ENCODE assay signal across 18 mouse cellular contexts in genomic region chr1:126765506-126766170, GRCm38 (mm10).
A peak's percentile ranks its signal among the peaks of the same experiment; 100 is the strongest.
DNase-seq lines count a peak whose midpoint lies in the region; ATAC-seq and TF ChIP-seq lines count a peak whose summit lies in the region.
"Had no signal": no experiment of that assay in that cellular context is flagged by ENCODE, and none has a peak within 500 bp of the region (broad histone marks: within the 10 kb centered on the region; RNA-seq: fewer than 3 reads in every experiment).

No protein-coding gene starts in this region.

- H3K4me2 ChIP-seq in hindbrain, embryonic 11.5 days (replicated peaks; ENCODE audit: low read depth, low read length), result no peak overlapping the region
- no peak overlapping the region for H3K4me2 ChIP-seq in hindbrain, postnatal 0 days (ENCODE audit: low read depth, low read length)
- H3K4me2 ChIP-seq in midbrain, postnatal 0 days (ENCODE audit: low read depth, low read length, poor library complexity, severe bottlenecking), result no peak overlapping the region

- H3K27me3 ChIP-seq in hindbrain, embryonic 10.5 days (ENCODE audit: insufficient read depth, poor library complexity, severe bottlenecking), result peaks cover 12% of the 10 kb centered on the region
- H3K27me3 ChIP-seq in hindbrain, embryonic 11.5 days (ENCODE audit: control insufficient read depth, insufficient read depth, low read length), result no peaks in the 10 kb centered on the region
- H3K27me3 ChIP-seq in hindbrain, postnatal 0 days (ENCODE audit: insufficient read depth, low read length), result 0 out of 2 replicates have a peak, but pooled peaks cover 3% of the 10 kb centered on the region
- H3K27me3 ChIP-seq in midbrain, postnatal 0 days (ENCODE audit: insufficient read depth, low read length), result no peaks in the 10 kb centered on the region; the same call in 1 of the 2 replicates

- ATAC-seq in hindbrain, embryonic 11.5 days (ENCODE audit: low FRiP score), result no peak
- ATAC-seq in hindbrain, postnatal 0 days, result 0 out of 2 replicates have a peak, but pooled peaks have one; percentile 49
- ATAC-seq in midbrain, postnatal 0 days (ENCODE audit: low FRiP score), result no peak
- ATAC-seq: forebrain, embryonic 16.5 days; liver, postnatal 0 days had no signal

- H3K9ac ChIP-seq in hindbrain, embryonic 11.5 days (ENCODE audit: low read depth, low read length), result no peak overlapping the region
- no peak overlapping the region for H3K9ac ChIP-seq in hindbrain, postnatal 0 days (replicated peaks; ENCODE audit: low read length)
- H3K9ac ChIP-seq in midbrain, postnatal 0 days (replicated peaks; ENCODE audit: low read length, poor library complexity, severe bottlenecking), result no peak overlapping the region
- H3K9ac ChIP-seq: liver, postnatal 0 days had no signal

- DNase-seq in hindbrain, embryonic 10.5 days (ENCODE audit: low spot score), result peak; percentile 36
- no peak for DNase-seq in hindbrain, embryonic 11.5 days (ENCODE audit: low spot score)
- peak; percentile 61 for DNase-seq in embryo, embryonic 10 days (ENCODE audit: low spot score)
- DNase-seq in hindbrain, postnatal 0 days (ENCODE audit: low spot score), result peak; percentile 42
- DNase-seq in midbrain, postnatal 0 days (ENCODE audit: low spot score), result peak; percentile 50
- no peak for DNase-seq in frontal cortex, adult 2 months (ENCODE audit: extremely low spot score in 1 of 2, low spot score in 1 of 2)
- DNase-seq in lung, adult 18-20 months, result no peak
- DNase-seq in cerebellum, adult 11 months, result no peak
- DNase-seq: adrenal gland, adult 8-10 months; cerebellum, adult 2 months; gastrocnemius, adult 2 months; heart, adult 2 months; kidney, adult 2 months; kidney, postnatal 36 days; liver; liver, postnatal 0 days had no signal

- 45% methylated on average over 6 of the region's 6 CpGs for WGBS in hindbrain, embryonic 10.5 days
- 47% methylated on average over 6 of the region's 6 CpGs for WGBS in hindbrain, embryonic 11.5 days
- 35% methylated on average over 6 of the region's 6 CpGs for WGBS in hindbrain, postnatal 0 days
- 24% methylated on average over 6 of the region's 6 CpGs for WGBS in midbrain, postnatal 0 days

- H3K27ac ChIP-seq in hindbrain, embryonic 10.5 days, result peak overlapping the region; percentile 73
- no peak overlapping the region for H3K27ac ChIP-seq in hindbrain, embryonic 11.5 days (ENCODE audit: low read depth, low read length)
- no peak overlapping the region for H3K27ac ChIP-seq in hindbrain, postnatal 0 days
- H3K27ac ChIP-seq in midbrain, postnatal 0 days (ENCODE audit: low read depth, low read length), result no peak overlapping the region
- H3K27ac ChIP-seq: gastrocnemius, adult 2 months; heart, adult 2 months; macrophage had no signal

- H3K4me3 ChIP-seq in hindbrain, embryonic 10.5 days, result no peak overlapping the region
- H3K4me3 ChIP-seq in hindbrain, embryonic 11.5 days (ENCODE audit: low read depth, low read length), result no peak overlapping the region
- no peak overlapping the region for H3K4me3 ChIP-seq in hindbrain, postnatal 0 days (ENCODE audit: low read length)
- no peak overlapping the region for H3K4me3 ChIP-seq in midbrain, postnatal 0 days (ENCODE audit: low read depth, low read length)
- H3K4me3 ChIP-seq: gastrocnemius, adult 2 months; heart, adult 2 months had no signal

- TF ChIP-seq CTCF in hindbrain, postnatal 0 days (IDR thresholded peaks at IDR 0.05; ENCODE audit: low read depth), result no peak
- TF ChIP-seq CTCF in midbrain, postnatal 0 days (IDR thresholded peaks at IDR 0.05), result no peak

- no peaks in the 10 kb centered on the region for H3K9me3 ChIP-seq in hindbrain, embryonic 10.5 days
- no peaks in the 10 kb centered on the region for H3K9me3 ChIP-seq in hindbrain, embryonic 11.5 days (ENCODE audit: control insufficient read depth, low read length)
- no peaks in the 10 kb centered on the region for H3K9me3 ChIP-seq in hindbrain, postnatal 0 days (ENCODE audit: low read length)
- H3K9me3 ChIP-seq in midbrain, postnatal 0 days (ENCODE audit: low read length), result no peaks in the 10 kb centered on the region

- H3K36me3 ChIP-seq in hindbrain, embryonic 10.5 days, result no peaks in the 10 kb centered on the region
- no peaks in the 10 kb centered on the region for H3K36me3 ChIP-seq in hindbrain, embryonic 11.5 days (ENCODE audit: control insufficient read depth, insufficient read depth, low read length)
- no peaks in the 10 kb centered on the region for H3K36me3 ChIP-seq in hindbrain, postnatal 0 days (ENCODE audit: insufficient read depth, low read length)
- no peaks in the 10 kb centered on the region for H3K36me3 ChIP-seq in midbrain, postnatal 0 days (ENCODE audit: insufficient read depth, low read length)

- H3K4me1 ChIP-seq in hindbrain, embryonic 10.5 days (replicated peaks), result peaks cover 47% of the 10 kb centered on the region
- no peaks in the 10 kb centered on the region for H3K4me1 ChIP-seq in hindbrain, embryonic 11.5 days (replicated peaks; ENCODE audit: control insufficient read depth, insufficient read depth, low read length)
- no peaks in the 10 kb centered on the region for H3K4me1 ChIP-seq in hindbrain, postnatal 0 days (ENCODE audit: insufficient read depth, low read length)
- H3K4me1 ChIP-seq in midbrain, postnatal 0 days (ENCODE audit: insufficient read depth, low read length), result no peaks in the 10 kb centered on the region

Comparison
In these comparisons a context has a peak if more than half of its experiments do, and no peak if none do; other contexts are left out.
1. DNase-seq: peak in hindbrain, embryonic 10.5 days (single experiment), embryo, embryonic 10 days (single experiment), hindbrain, postnatal 0 days (single experiment) and midbrain, postnatal 0 days (single experiment); none in hindbrain, embryonic 11.5 days (single experiment), frontal cortex, adult 2 months (0 of 2), lung, adult 18-20 months (0 of 2) and cerebellum, adult 11 months (single experiment).